ENCODE assay signal across 8 mouse cellular contexts in genomic region chr7:114817291-114817806, GRCm38 (mm10).
A peak's percentile ranks its signal among the peaks of the same experiment; 100 is the strongest.
DNase-seq lines count a peak whose midpoint lies in the region; ATAC-seq lines count a peak whose summit lies in the region.

No protein-coding gene starts in this region.

- H3K36me3 ChIP-seq in hindbrain, embryonic 14.5 days (replicated peaks; ENCODE audit: control insufficient read depth, insufficient read depth), result no peaks in the 10 kb centered on the region

- no peak overlapping the region for H3K4me3 ChIP-seq in hindbrain, embryonic 14.5 days (replicated peaks; ENCODE audit: low read length)

- ATAC-seq in hindbrain, embryonic 14.5 days (ENCODE audit: low FRiP score), result peak; percentile 92

- no peak overlapping the region for H3K27ac ChIP-seq in hindbrain, embryonic 14.5 days

- H3K9ac ChIP-seq in hindbrain, embryonic 14.5 days, result peak overlapping the region; percentile 26

- no peaks in the 10 kb centered on the region for H3K4me1 ChIP-seq in hindbrain, embryonic 14.5 days (replicated peaks; ENCODE audit: control insufficient read depth, insufficient read depth, low read length)

- DNase-seq in NIH3T3 (ENCODE audit: low read depth), result peak; percentile 85
- peak; percentile 94 to 95 for DNase-seq in cerebellum, postnatal 10 days
- peak; percentile 71 to 86 for DNase-seq in frontal cortex, postnatal 14 days (ENCODE audit: low spot score in 2 of 2)
- DNase-seq in hindbrain, embryonic 14.5 days (ENCODE audit: low spot score), result peak; percentile 95
- peak; percentile 90 to 95 for DNase-seq in layer of hippocampus, postnatal 25 days (ENCODE audit: extremely low spot score in 1 of 2, low spot score in 1 of 2)
- DNase-seq in lung, postnatal 14 days, result peak; percentile 87
- peak; percentile 85 for DNase-seq in retina, postnatal 1 day
- DNase-seq in thymus, postnatal 4 days, result peak; percentile 89

- WGBS in hindbrain, embryonic 14.5 days, result 7% methylated on average over 6 of the region's 6 CpGs

- no peaks in the 10 kb centered on the region for H3K27me3 ChIP-seq in hindbrain, embryonic 14.5 days (ENCODE audit: control insufficient read depth, insufficient read depth, low read length)

- H3K9me3 ChIP-seq in hindbrain, embryonic 14.5 days (ENCODE audit: control insufficient read depth, low read length), result no peaks in the 10 kb centered on the region

- H3K4me2 ChIP-seq in hindbrain, embryonic 14.5 days (replicated peaks), result no peak overlapping the region
